Mouse (Mus musculus): ENCODE data around the gene Map3k13. TPM values are rescaled to one million over a fixed set of nuclear protein-coding genes. Genes with fewer than 3 reads are reported as not detected.

Map3k13 gene
- 8.7 and 9.5 TPM in 2 replicates for polyA plus RNA-seq (2015; fragmentation: Nextera tagmentation; extraction: Ambion mirVana)

- Histone ChIP-seq H3K36me3 (peaks cover 1% of the 10 kb centered on the region), H3K4me3 (peak within 1 kb of the TSS; percentile 88), H3K4me2 (peak within 1 kb of the TSS; percentile 79), H3K27ac (replicated peaks) (peak within 1 kb of the TSS; percentile 93), H3K9me3 (no peaks in the 10 kb centered on the region), H3K4me1 (replicated peaks) (peaks cover 16% of the 10 kb centered on the region), H3K27me3 (no peaks in the 10 kb centered on the region), H3K9ac (peak within 1 kb of the TSS; percentile 82)
- WGBS = 2% methylated on average over 47 of the region's 47 CpGs
- peak; percentile 99 for ATAC-seq (ENCODE audit: low read depth)
Observed at GRCm38 (mm10) chr16:21793875-21794696, at the start of gene Map3k13. TSS of gene Map3k13 (plus strand) at chr16:21794346.

- H3K9me3 ChIP-seq = no peaks in the 10 kb centered on the region; the same call in 1 of the 2 replicates
- H3K27me3 ChIP-seq = no peaks in the 10 kb centered on the region
- no peak overlapping the region for H3K4me2 ChIP-seq
- H3K9ac ChIP-seq = no peak overlapping the region
- H3K4me1 ChIP-seq (replicated peaks) = no peaks in the 10 kb centered on the region
- no peak for ATAC-seq (ENCODE audit: low read depth)
- WGBS = 89% methylated on average over 1 of the region's 1 CpGs
- H3K27ac ChIP-seq (replicated peaks) = no peak overlapping the region
- H3K4me3 ChIP-seq = no peak overlapping the region
- peaks cover 8% of the 10 kb centered on the region; the same call in 1 of the 2 replicates for H3K36me3 ChIP-seq
Observed at GRCm38 (mm10) chr16:21758447-21758846, 35.7 kb upstream of the Map3k13 start.

- no peaks in the 10 kb centered on the region for H3K36me3 ChIP-seq
- H3K9me3 ChIP-seq = no peaks in the 10 kb centered on the region
- no peak overlapping the region for H3K9ac ChIP-seq
- WGBS = 80% methylated on average over 3 of the region's 3 CpGs
- H3K27me3 ChIP-seq = no peaks in the 10 kb centered on the region
- no peak overlapping the region for H3K27ac ChIP-seq (replicated peaks)
- no peak overlapping the region for H3K4me3 ChIP-seq
- H3K4me1 ChIP-seq (replicated peaks) = no peaks in the 10 kb centered on the region
- H3K4me2 ChIP-seq = no peak overlapping the region
- ATAC-seq (ENCODE audit: low read depth) = no peak
Observed at GRCm38 (mm10) chr16:21768255-21768654, 25.9 kb upstream of the Map3k13 start.

GRCm38 (mm10) chr16:21769667-21770066, 24.5 kb upstream of the Map3k13 start:
- ATAC-seq (ENCODE audit: low read depth) = no peak
- H3K4me3 ChIP-seq = no peak overlapping the region
- no peak overlapping the region for H3K9ac ChIP-seq
- no peak overlapping the region for H3K27ac ChIP-seq (replicated peaks)
- no peaks in the 10 kb centered on the region for H3K9me3 ChIP-seq
- H3K4me1 ChIP-seq (replicated peaks) = no peaks in the 10 kb centered on the region
- no peaks in the 10 kb centered on the region for H3K27me3 ChIP-seq
- WGBS = 76% methylated on average over 5 of the region's 5 CpGs
- no peaks in the 10 kb centered on the region for H3K36me3 ChIP-seq
- H3K4me2 ChIP-seq = no peak overlapping the region

GRCm38 (mm10) chr16:21774725-21775124, 19.4 kb upstream of the Map3k13 start:
- Histone ChIP-seq H3K36me3 (no peaks in the 10 kb centered on the region), H3K9ac (no peak overlapping the region), H3K27me3 (no peaks in the 10 kb centered on the region), H3K4me1 (replicated peaks) (no peaks in the 10 kb centered on the region; the same call in 1 of the 2 replicates), H3K27ac (replicated peaks) (no peak overlapping the region), H3K4me2 (no peak overlapping the region), H3K9me3 (no peaks in the 10 kb centered on the region), H3K4me3 (no peak overlapping the region)
- no peak for ATAC-seq (ENCODE audit: low read depth)
- WGBS = 80% methylated on average over 4 of the region's 4 CpGs

- peak overlapping the region; percentile 25; the same call in 1 of the 2 replicates for H3K4me3 ChIP-seq
- H3K9me3 ChIP-seq = no peaks in the 10 kb centered on the region
- H3K36me3 ChIP-seq = no peaks in the 10 kb centered on the region
- H3K9ac ChIP-seq = 0 out of 2 replicates have a peak overlapping the region, but pooled peaks have one; percentile 12
- no peak overlapping the region for H3K27ac ChIP-seq (replicated peaks)
- ATAC-seq (ENCODE audit: low read depth) = no peak
- 38% methylated on average over 3 of the region's 3 CpGs for WGBS
- no peaks in the 10 kb centered on the region for H3K27me3 ChIP-seq
- H3K4me2 ChIP-seq = peak overlapping the region; percentile 37; the same call in 1 of the 2 replicates
- H3K4me1 ChIP-seq (replicated peaks) = no peaks in the 10 kb centered on the region; the same call in 1 of the 2 replicates
Observed at GRCm38 (mm10) chr16:21778293-21778866, 15.8 kb upstream of the Map3k13 start.

GRCm38 (mm10) chr16:21779149-21779548, 15.0 kb upstream of the Map3k13 start:
- Histone ChIP-seq H3K27ac (replicated peaks) (no peak overlapping the region), H3K36me3 (no peaks in the 10 kb centered on the region), H3K9me3 (no peaks in the 10 kb centered on the region), H3K4me3 (no peak overlapping the region), H3K4me2 (no peak overlapping the region), H3K9ac (no peak overlapping the region), H3K27me3 (no peaks in the 10 kb centered on the region), H3K4me1 (replicated peaks) (no peaks in the 10 kb centered on the region; the same call in 1 of the 2 replicates)
- WGBS = 93% methylated on average over 4 of the region's 4 CpGs
- no peak for ATAC-seq (ENCODE audit: low read depth)

GRCm38 (mm10) chr16:21781277-21781676, 12.9 kb upstream of the Map3k13 start:
- no peak overlapping the region for H3K9ac ChIP-seq
- no peak overlapping the region for H3K27ac ChIP-seq (replicated peaks)
- no peak for ATAC-seq (ENCODE audit: low read depth)
- H3K4me2 ChIP-seq = no peak overlapping the region
- no peaks in the 10 kb centered on the region for H3K36me3 ChIP-seq
- 86% methylated on average over 3 of the region's 3 CpGs for WGBS
- H3K4me3 ChIP-seq = no peak overlapping the region
- H3K27me3 ChIP-seq = no peaks in the 10 kb centered on the region
- H3K4me1 ChIP-seq (replicated peaks) = no peaks in the 10 kb centered on the region; the same call in 1 of the 2 replicates
- no peaks in the 10 kb centered on the region for H3K9me3 ChIP-seq

GRCm38 (mm10) chr16:21781895-21782294, 12.3 kb upstream of the Map3k13 start:
- H3K9ac ChIP-seq = no peak overlapping the region
- WGBS = 78% methylated on average over 3 of the region's 3 CpGs

GRCm38 (mm10) chr16:21782807-21783206, 11.3 kb upstream of the Map3k13 start:
- no peak overlapping the region for H3K9ac ChIP-seq
- no peak for ATAC-seq (ENCODE audit: low read depth)
- H3K4me2 ChIP-seq = no peak overlapping the region
- H3K27ac ChIP-seq (replicated peaks) = no peak overlapping the region
- H3K36me3 ChIP-seq = no peaks in the 10 kb centered on the region
- no peaks in the 10 kb centered on the region for H3K27me3 ChIP-seq
- WGBS = 84% methylated on average over 2 of the region's 2 CpGs
- H3K9me3 ChIP-seq = no peaks in the 10 kb centered on the region
- H3K4me3 ChIP-seq = no peak overlapping the region
- peaks cover 7% of the 10 kb centered on the region for H3K4me1 ChIP-seq (replicated peaks)

More at GRCm38 (mm10) chr16:21781895-21782294, 12.3 kb upstream of the Map3k13 start:
- Histone ChIP-seq H3K9me3 (no peaks in the 10 kb centered on the region), H3K36me3 (no peaks in the 10 kb centered on the region), H3K4me3 (no peak overlapping the region), H3K4me1 (replicated peaks) (no peaks in the 10 kb centered on the region; the same call in 1 of the 2 replicates), H3K4me2 (no peak overlapping the region), H3K27ac (replicated peaks) (no peak overlapping the region), H3K27me3 (no peaks in the 10 kb centered on the region)
- ATAC-seq (ENCODE audit: low read depth) = no peak

GRCm38 (mm10) chr16:21785000-21785399, 9.1 kb upstream of the Map3k13 start:
- WGBS = 83% methylated on average over 4 of the region's 4 CpGs
- no peak overlapping the region for H3K27ac ChIP-seq (replicated peaks)
- H3K9me3 ChIP-seq = no peaks in the 10 kb centered on the region
- no peaks in the 10 kb centered on the region for H3K27me3 ChIP-seq
- H3K4me2 ChIP-seq = no peak overlapping the region
- H3K4me1 ChIP-seq (replicated peaks) = peaks cover 12% of the 10 kb centered on the region
- ATAC-seq (ENCODE audit: low read depth) = no peak
- no peak overlapping the region for H3K9ac ChIP-seq
- H3K36me3 ChIP-seq = no peaks in the 10 kb centered on the region
- H3K4me3 ChIP-seq = no peak overlapping the region

- ATAC-seq (ENCODE audit: low read depth) = no peak
- no peaks in the 10 kb centered on the region for H3K36me3 ChIP-seq
- no peak overlapping the region for H3K4me3 ChIP-seq
- WGBS = 91% methylated on average over 8 of the region's 8 CpGs
- H3K27ac ChIP-seq (replicated peaks) = no peak overlapping the region
- no peaks in the 10 kb centered on the region for H3K9me3 ChIP-seq
- H3K9ac ChIP-seq = no peak overlapping the region
- H3K4me1 ChIP-seq (replicated peaks) = peaks cover 12% of the 10 kb centered on the region
- no peak overlapping the region for H3K4me2 ChIP-seq
- H3K27me3 ChIP-seq = no peaks in the 10 kb centered on the region
Observed at GRCm38 (mm10) chr16:21786317-21786716, 7.8 kb upstream of the Map3k13 start.

Measured in neural tube, embryonic 13.5 days (tissue).